Mouse (Mus musculus) heart, adult 9 months (tissue): ENCODE data around the gene Tnfaip2.
A peak's percentile ranks its signal among the peaks of the same experiment; 100 is the strongest.

Source experiments
- DNase-seq, 2 experiments: peaks; one replicate each; pipeline ENCODE4 v3.0.0; 2022; ENCODE audit warnings: low spot score in 2 of 2

Tnfaip2 gene

GRCm38 (mm10) chr12:111474384-111474783 is 32.1 kb downstream of the Tnfaip2 start:
- no peak for DNase-seq

GRCm38 (mm10) chr12:111474893-111475643 is 32.8 kb downstream of the Tnfaip2 start:
- peak; percentile 78 to 88 for DNase-seq

GRCm38 (mm10) chr12:111478924-111479323 is 36.7 kb downstream of the Tnfaip2 start:
- no peak for DNase-seq

GRCm38 (mm10) chr12:111479917-111480316 is 37.6 kb downstream of the Tnfaip2 start:
- DNase-seq = no peak

- DNase-seq = no peak
Measured at GRCm38 (mm10) chr12:111485046-111485651, 42.9 kb downstream of the Tnfaip2 start.

GRCm38 (mm10) chr12:111485652-111486306 is 43.5 kb downstream of the Tnfaip2 start, which contains the start of gene Gm266:
TSS of gene Gm266 (minus strand) at chr12:111485823.
- peak in 1 of 2 experiments; percentile 15 for DNase-seq

- DNase-seq = no peak
Measured at GRCm38 (mm10) chr12:111486455-111486854, 44.2 kb downstream of the Tnfaip2 start.

GRCm38 (mm10) chr12:111489261-111489865 is 47.1 kb downstream of the Tnfaip2 start:
- DNase-seq = no peak

- no peak for DNase-seq
Measured at GRCm38 (mm10) chr12:111494931-111495330, 52.7 kb downstream of the Tnfaip2 start.

- no peak for DNase-seq
Measured at GRCm38 (mm10) chr12:111497076-111497475, 54.8 kb downstream of the Tnfaip2 start.

- no peak for DNase-seq
Measured at GRCm38 (mm10) chr12:111499617-111500016, 57.3 kb downstream of the Tnfaip2 start.

GRCm38 (mm10) chr12:111500725-111501124 is 58.5 kb downstream of the Tnfaip2 start:
- DNase-seq = no peak

GRCm38 (mm10) chr12:111503063-111503567 is 60.8 kb downstream of the Tnfaip2 start:
- no peak for DNase-seq

GRCm38 (mm10) chr12:111503571-111503970 is 61.3 kb downstream of the Tnfaip2 start:
- DNase-seq = no peak
